Mouse (Mus musculus) cerebellum, adult 2 months (tissue): Measurements from ENCODE around the gene Pdpn. TPM values are rescaled to one million over a fixed set of nuclear protein-coding genes. Genes with fewer than 3 reads are reported as not detected.

ENCODE experiments used
- DNase-seq, 2 experiments: peaks; one replicate each; pipeline ENCODE4 v3.0.0; 2021
- H3K27ac ChIP-seq: fragments of 200-500 bp; 2 replicates; pipeline ENCODE4 v1.5.1; 2012; ENCODE audit warnings: low read length, control low read depth, inconsistent platforms; ENCODE audit not compliant: insufficient read depth
- H3K27me3 ChIP-seq: fragments of 200-500 bp; 2 replicates; pipeline ENCODE4 v1.6.1; 2012; ENCODE audit warnings: inconsistent platforms, mild to moderate bottlenecking, low read length, moderate library complexity; ENCODE audit not compliant: control insufficient read depth, insufficient read depth
- H3K4me1 ChIP-seq: fragments of 200-500 bp; 2 replicates; pipeline ENCODE4 v1.6.1; 2011; ENCODE audit warnings: low read length; ENCODE audit not compliant: control insufficient read depth, insufficient read depth
- H3K4me3 ChIP-seq: fragments of 200-500 bp; replicated peaks from 2 replicates; pipeline ENCODE3; 2011; ENCODE audit warnings: mild to moderate bottlenecking, low read depth, low read length, control low read depth; ENCODE audit not compliant: insufficient read depth
- CTCF ChIP-seq: fragments of 200-500 bp; IDR thresholded peaks from 2 replicates; pipeline ENCODE4 v1.5.1; 2011; ENCODE audit warnings: low read depth, mild to moderate bottlenecking, control low read depth, low read length, moderate library complexity, borderline replicate concordance; ENCODE audit not compliant: insufficient read depth
- POLR2A ChIP-seq: fragments of 200-500 bp; IDR thresholded peaks from 2 replicates; pipeline ENCODE4 v1.6.1; 2011; ENCODE audit warnings: low read length, control low read depth, borderline replicate concordance; ENCODE audit not compliant: insufficient read depth
- WGBS: fragments of 180-500 bp; shearing (Covaris S2); methylation state at CpG from one replicate; pipeline ENCODE4 v1.1.7; 2018; 5-methylcytosine and 5-hydroxymethylcytosine counted together
- polyA plus RNA-seq: library from polyadenylated mRNA; depleted of rRNA; stranded (reverse); fragments of >200 nt; gene quantifications from 2 replicates; pipeline ENCODE4 v1.2.3, GENCODE M21; 2012

Gene Pdpn
- polyA plus RNA-seq, 1 experiment, result 7.7 TPM

- 97% methylated on average over 1 of the region's 1 CpGs for WGBS
- TF ChIP-seq CTCF, result no peak
- no peak for TF ChIP-seq POLR2A
- Histone ChIP-seq H3K4me1 (no peaks in the 10 kb centered on the region), H3K27ac (no peak overlapping the region), H3K27me3 (no peaks in the 10 kb centered on the region), H3K4me3 (no peak overlapping the region)
- no peak for DNase-seq
Observed at GRCm38 (mm10) chr4:143331787-143332186, 32.4 kb upstream of the Pdpn start.

GRCm38 (mm10) chr4:143330566-143330965 lies 31.2 kb upstream of the Pdpn start:
- DNase-seq, result peak; percentile 17 to 34
- no peak for TF ChIP-seq POLR2A
- no peak for TF ChIP-seq CTCF
- 34% methylated on average over 9 of the region's 9 CpGs for WGBS
- Histone ChIP-seq H3K4me1 (no peaks in the 10 kb centered on the region), H3K27me3 (no peaks in the 10 kb centered on the region), H3K27ac (no peak overlapping the region), H3K4me3 (no peak overlapping the region)

GRCm38 (mm10) chr4:143325625-143325941 lies 26.2 kb upstream of the Pdpn start:
- under 1% methylated on average over 10 of the region's 10 CpGs for WGBS
- Histone ChIP-seq H3K4me3 (peak overlapping the region; percentile 45), H3K4me1 (no peaks in the 10 kb centered on the region), H3K27ac (no peak overlapping the region), H3K27me3 (no peaks in the 10 kb centered on the region)
- TF ChIP-seq POLR2A, result no peak
- peak; percentile 88 for TF ChIP-seq CTCF
- peak; percentile 74 to 88 for DNase-seq

GRCm38 (mm10) chr4:143324925-143325624 lies 25.7 kb upstream of the Pdpn start:
- no peak for TF ChIP-seq CTCF
- TF ChIP-seq POLR2A, result no peak
- H3K27me3 ChIP-seq, result no peaks in the 10 kb centered on the region
- H3K4me3 ChIP-seq, result peak overlapping the region; percentile 45
- no peak for DNase-seq
- no peaks in the 10 kb centered on the region for H3K4me1 ChIP-seq
- no peak overlapping the region for H3K27ac ChIP-seq
- 15% methylated on average over 15 of the region's 15 CpGs for WGBS

DNA sequence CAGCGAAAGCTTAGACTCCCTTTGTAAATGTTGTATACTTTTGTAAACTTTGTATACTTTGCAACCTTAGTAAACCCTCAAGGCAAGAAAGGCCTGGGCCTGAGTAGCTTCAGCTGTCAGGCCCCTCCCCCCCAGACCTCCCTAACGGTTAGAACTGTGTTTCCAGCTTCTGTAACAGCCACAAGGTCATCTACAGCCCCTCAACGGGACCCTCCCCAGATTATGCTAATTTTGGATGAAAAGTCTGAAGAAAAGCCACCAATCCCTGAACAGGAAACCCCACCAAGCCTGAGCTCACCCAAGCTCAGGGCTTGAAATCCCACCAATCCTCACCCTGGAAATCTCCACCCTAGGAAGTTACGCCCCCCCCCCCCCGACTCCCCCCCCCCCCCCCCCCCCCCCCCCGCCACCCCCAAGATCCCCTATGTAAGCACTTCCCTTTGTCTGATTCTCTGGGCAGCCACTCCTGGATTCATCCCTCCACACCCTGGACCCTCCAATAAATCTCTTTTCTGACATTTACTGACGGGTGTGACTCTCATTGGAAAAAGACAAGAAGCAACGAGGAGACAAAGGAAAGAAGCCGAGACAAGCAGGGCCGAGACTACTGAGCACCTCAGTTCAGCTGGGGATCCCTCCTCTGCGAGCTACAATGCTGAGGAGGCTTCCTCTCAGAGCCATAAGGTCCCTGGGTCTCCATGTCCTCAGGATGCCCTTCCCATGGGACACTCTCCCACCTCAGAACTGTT lies 25.0 kb upstream of the Pdpn start:
- WGBS, result 29% methylated on average over 8 of the region's 11 CpGs
- no peak for TF ChIP-seq POLR2A
- no peak for TF ChIP-seq CTCF
- no peak for DNase-seq
- Histone ChIP-seq H3K27me3 (no peaks in the 10 kb centered on the region), H3K27ac (no peak overlapping the region), H3K4me1 (no peaks in the 10 kb centered on the region), H3K4me3 (no peak overlapping the region)

GRCm38 (mm10) chr4:143313299-143313698 lies 13.9 kb upstream of the Pdpn start:
- no peaks in the 10 kb centered on the region for H3K27me3 ChIP-seq
- TF ChIP-seq POLR2A (no peak), CTCF (no peak)
- no peak for DNase-seq
- H3K27ac ChIP-seq, result no peak overlapping the region
- 86% methylated on average over 6 of the region's 6 CpGs for WGBS
- H3K4me1 ChIP-seq, result no peaks in the 10 kb centered on the region
- no peak overlapping the region for H3K4me3 ChIP-seq

GRCm38 (mm10) chr4:143311341-143311740 lies 12.0 kb upstream of the Pdpn start:
- Histone ChIP-seq H3K27me3 (no peaks in the 10 kb centered on the region), H3K27ac (no peak overlapping the region), H3K4me3 (no peak overlapping the region), H3K4me1 (no peaks in the 10 kb centered on the region)
- no peak for TF ChIP-seq POLR2A
- TF ChIP-seq CTCF, result peak; percentile 22; the same call in 1 of the 2 replicates
- DNase-seq, result no peak
- WGBS, result 31% methylated on average over 2 of the region's 2 CpGs
